Mouse (Mus musculus) heart, postnatal 25 days (tissue): ENCODE measurements around the gene Atp8b5. TPM values are rescaled to one million over a fixed set of nuclear protein-coding genes. Genes with fewer than 3 reads are reported as not detected.

Experiments
- DNase-seq: peaks from one replicate; pipeline ENCODE4 v3.0.0; 2022; ENCODE audit warnings: low spot score
- intact Hi-C: fragments of 180-260 bp; cut with DNase I; formaldehyde crosslinking; loops from one replicate; pipeline ENCODE4 v1.15.1; 2025
- total RNA-seq, 2 experiments: library from RNA; stranded (reverse); gene quantifications; 2 replicates each; pipeline ENCODE4 v1.2.3; 2021

Gene Atp8b5
- under 1 TPM in 1 of 2 experiments, not detected in 1; 0.05 TPM for total RNA-seq

GRCm38 (mm10) chr4:43266623-43267322, at the start of gene Atp8b5:
Gene Atp8b5 (plus strand): TSS chr4:43267159.
- DNase-seq = peak; percentile 66
- intact Hi-C loops = loop anchor here (1.0 to 5.0 kb wide), 4 partner anchors 76 to 211 kb away; partner anchors contain the start of gene Rusc2

- intact Hi-C loops = no loop called here
- DNase-seq = no peak
These were observed 49.0 kb upstream of the Atp8b5 start for GRCm38 (mm10) chr4:43217997-43218396.

- intact Hi-C loops = no loop called here
- no peak for DNase-seq
These were observed 35.1 kb upstream of the Atp8b5 start for GRCm38 (mm10) chr4:43231821-43232220.

GRCm38 (mm10) chr4:43232985-43233384, 34.0 kb upstream of the Atp8b5 start:
- DNase-seq = no peak
- intact Hi-C loops = no loop called here

- no peak for DNase-seq
- intact Hi-C loops = no loop called here
These were observed 33.5 kb upstream of the Atp8b5 start for GRCm38 (mm10) chr4:43233489-43233888.

- no peak for DNase-seq
- intact Hi-C loops = no loop called here
These were observed 30.1 kb upstream of the Atp8b5 start for GRCm38 (mm10) chr4:43236898-43237297.

GRCm38 (mm10) chr4:43240716-43241115, 26.2 kb upstream of the Atp8b5 start:
- DNase-seq = no peak
- intact Hi-C loops = loop anchor here (10.0 kb wide), 1 partner anchor 186 kb away; the partner anchor contains the start of gene Unc13b

GRCm38 (mm10) chr4:43244022-43244421, 22.9 kb upstream of the Atp8b5 start:
- no peak for DNase-seq
- intact Hi-C loops = loop anchor here (10.0 kb wide), 1 partner anchor 189 kb away; the partner anchor contains the start of gene Unc13b

GRCm38 (mm10) chr4:43245776-43246175, 21.2 kb upstream of the Atp8b5 start:
- intact Hi-C loops = loop anchor here (10.0 kb wide), 1 partner anchor 191 kb away; the partner anchor contains the start of gene Unc13b
- DNase-seq = no peak

- intact Hi-C loops = loop anchor here (10.0 kb wide), 1 partner anchor 193 kb away; the partner anchor contains the start of gene Unc13b
- no peak for DNase-seq
These were observed 18.9 kb upstream of the Atp8b5 start for GRCm38 (mm10) chr4:43248026-43248425.

- intact Hi-C loops = loop anchor here (10.0 kb wide), 1 partner anchor 194 kb away; the partner anchor contains the start of gene Unc13b
- DNase-seq = no peak
These were observed 18.1 kb upstream of the Atp8b5 start for GRCm38 (mm10) chr4:43248909-43249308.

GRCm38 (mm10) chr4:43251269-43251668, 15.7 kb upstream of the Atp8b5 start:
- intact Hi-C loops = no loop called here
- no peak for DNase-seq

GRCm38 (mm10) chr4:43257040-43257439, 9.9 kb upstream of the Atp8b5 start:
- DNase-seq = no peak
- intact Hi-C loops = no loop called here

GRCm38 (mm10) chr4:43258556-43258955, 8.4 kb upstream of the Atp8b5 start:
- intact Hi-C loops = no loop called here
- DNase-seq = no peak

- intact Hi-C loops = no loop called here
- DNase-seq = no peak
These were observed 7.5 kb upstream of the Atp8b5 start for GRCm38 (mm10) chr4:43259435-43259834.

- DNase-seq = no peak
- intact Hi-C loops = no loop called here
These were observed 6.9 kb upstream of the Atp8b5 start for GRCm38 (mm10) chr4:43260096-43260495.

GRCm38 (mm10) chr4:43262821-43263220, 4.1 kb upstream of the Atp8b5 start:
- no peak for DNase-seq
- intact Hi-C loops = no loop called here

GRCm38 (mm10) chr4:43266146-43266545, 813 bp upstream of the Atp8b5 start:
- DNase-seq = no peak
- intact Hi-C loops = loop anchor here (2.0 to 5.0 kb wide), 3 partner anchors 76 to 211 kb away; partner anchors contain the start of gene Rusc2

- DNase-seq = no peak
- intact Hi-C loops = loop anchor here (1.0 to 5.0 kb wide), 4 partner anchors 75 to 210 kb away; partner anchors contain the start of gene Rusc2
These were observed 332 bp downstream of the Atp8b5 start for GRCm38 (mm10) chr4:43267323-43267658.

- intact Hi-C loops = no loop called here
- DNase-seq = no peak
These were observed 18.5 kb downstream of the Atp8b5 start for GRCm38 (mm10) chr4:43285476-43285875.

- DNase-seq = no peak
These were observed 20.3 kb downstream of the Atp8b5 start for GRCm38 (mm10) chr4:43287305-43287704.

More at GRCm38 (mm10) chr4:43287305-43287704, 20.3 kb downstream of the Atp8b5 start:
- intact Hi-C loops = no loop called here
